Mouse (Mus musculus): ENCODE data around the gene Trpc4ap.

GRCm38 (mm10) chr2:155632138-155632936 lies 59.8 kb downstream of the Trpc4ap start:
- no peak for TF ChIP-seq USF2 (IDR thresholded peaks at IDR 0.05; ENCODE audit: borderline replicate concordance in 1 of 2, insufficient read depth in 1 of 2, low read depth in 1 of 2, low read length in 2 of 2)
- no peak for TF ChIP-seq POLR2A (IDR thresholded peaks at IDR 0.05; ENCODE audit: control insufficient read depth in 1 of 2, insufficient read depth in 1 of 2, low read depth in 1 of 2, low read length in 2 of 2, poor library complexity in 1 of 2)
- TF ChIP-seq MAFK (IDR thresholded peaks at IDR 0.05; ENCODE audit: borderline replicate concordance, low read depth, low read length) = no peak
- no peak for TF ChIP-seq CTCF (IDR thresholded peaks at IDR 0.05 in 2 of 3, conservative IDR thresholded peaks at IDR 0.05 in 1 of 3; ENCODE audit: control insufficient read depth in 1 of 3, insufficient read depth in 1 of 3, low read depth in 2 of 3, low read length in 3 of 3, poor library complexity in 1 of 3, severe bottlenecking in 1 of 3)
